Mouse (Mus musculus) retina, postnatal 7 days (tissue): ENCODE measurements around the gene Fam83g.

Source experiments
- DNase-seq: peaks from one replicate; pipeline ENCODE4 v3.0.0-alpha.2; 2012; ENCODE audit warnings: low read depth, low spot score

Fam83g gene

GRCm38 (mm10) chr11:61715130-61715529, 31.2 kb downstream of the Fam83g start:
- DNase-seq: no peak

DNA sequence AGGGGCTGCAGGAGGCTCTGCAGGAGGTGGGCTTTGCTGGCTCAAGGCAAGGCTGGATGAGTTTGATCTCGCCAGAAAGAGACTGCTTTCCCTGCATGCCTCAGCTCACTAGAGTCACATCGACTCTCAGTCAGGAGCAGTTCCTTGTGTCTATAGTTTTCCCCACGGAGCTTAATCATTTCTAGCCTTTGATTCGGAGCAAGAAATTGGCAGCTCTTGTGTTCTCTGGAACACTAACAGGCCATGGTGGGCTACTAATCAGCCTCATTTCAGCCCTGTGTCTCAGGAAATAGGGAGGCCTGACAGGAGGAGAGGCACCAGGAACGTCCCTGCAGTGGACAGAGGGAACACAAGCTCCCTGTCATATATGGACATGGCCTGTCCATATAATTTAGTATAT, 34.1 kb downstream of the Fam83g start:
- no peak for DNase-seq

DNA sequence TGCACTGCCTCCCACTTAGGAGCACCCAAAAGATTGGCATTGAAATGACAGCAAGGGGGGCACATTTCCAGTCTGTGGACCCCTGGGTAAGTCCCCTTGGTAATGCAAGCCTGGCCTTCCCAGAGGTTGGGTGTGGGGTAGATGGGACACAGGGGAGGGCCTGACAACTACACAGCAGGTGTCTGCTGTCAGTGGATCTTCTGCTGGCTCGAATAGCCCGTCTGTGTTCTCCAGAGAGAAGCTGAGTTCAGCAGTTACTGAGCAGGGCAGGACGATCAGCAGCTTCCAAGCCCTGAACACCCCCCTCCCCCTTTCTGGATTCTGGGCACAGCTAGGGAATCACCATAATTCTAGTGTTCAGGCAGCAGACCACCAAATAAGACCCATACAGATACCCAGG, 35.5 kb downstream of the Fam83g start:
- no peak for DNase-seq

DNA sequence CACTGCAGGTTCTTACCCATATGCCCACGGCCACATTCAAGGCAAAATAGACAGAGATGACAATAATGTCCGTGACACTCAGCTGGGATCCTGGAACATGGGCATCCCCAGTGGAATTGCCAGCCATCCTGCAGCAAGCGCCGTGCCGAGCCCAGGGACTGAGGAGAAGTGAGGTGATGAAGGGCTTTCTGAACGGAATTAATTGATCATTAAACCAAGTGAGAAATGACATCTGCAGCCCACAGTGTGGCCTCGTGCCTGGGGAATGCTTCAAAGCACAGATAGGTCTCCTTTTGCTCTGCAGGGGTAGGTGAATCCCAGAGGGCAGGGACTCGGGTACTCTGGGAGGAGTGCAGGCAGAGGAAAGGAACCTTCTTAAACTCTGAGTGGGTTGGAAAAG, 35.9 kb downstream of the Fam83g start:
- no peak for DNase-seq

DNA sequence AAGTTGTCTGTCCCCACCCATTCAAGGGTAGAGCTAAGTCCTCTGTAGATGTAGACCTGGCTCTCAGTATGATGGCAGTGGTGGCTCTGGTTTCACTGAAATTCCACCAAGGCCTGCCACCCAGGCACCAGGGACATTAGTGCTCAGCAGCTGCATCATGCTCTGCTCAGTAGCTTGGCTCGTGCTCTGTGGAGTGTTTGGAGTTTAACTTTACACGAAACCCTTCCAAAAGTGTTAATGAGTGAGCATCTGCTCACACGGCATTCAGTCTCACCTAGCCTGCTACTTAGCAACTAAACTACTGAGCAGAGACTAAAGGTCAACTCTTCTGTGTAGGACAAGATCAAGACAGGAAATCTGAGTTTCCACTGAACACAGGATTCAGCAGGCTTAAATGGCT, 36.7 kb downstream of the Fam83g start, which contains the start of gene Slc5a10:
Gene Slc5a10 (minus strand): TSS at position 191 of the 400 bp plus-strand sequence.
- no peak for DNase-seq

- DNase-seq: no peak
Observed at GRCm38 (mm10) chr11:61722077-61722476, 38.2 kb downstream of the Fam83g start.

GRCm38 (mm10) chr11:61728037-61728436, 44.1 kb downstream of the Fam83g start:
- DNase-seq: no peak

- DNase-seq: no peak
Observed at GRCm38 (mm10) chr11:61732672-61733071, 48.8 kb downstream of the Fam83g start.

GRCm38 (mm10) chr11:61737290-61737689, 53.4 kb downstream of the Fam83g start:
- no peak for DNase-seq

- no peak for DNase-seq
Observed at GRCm38 (mm10) chr11:61740500-61740899, 56.6 kb downstream of the Fam83g start.

DNA sequence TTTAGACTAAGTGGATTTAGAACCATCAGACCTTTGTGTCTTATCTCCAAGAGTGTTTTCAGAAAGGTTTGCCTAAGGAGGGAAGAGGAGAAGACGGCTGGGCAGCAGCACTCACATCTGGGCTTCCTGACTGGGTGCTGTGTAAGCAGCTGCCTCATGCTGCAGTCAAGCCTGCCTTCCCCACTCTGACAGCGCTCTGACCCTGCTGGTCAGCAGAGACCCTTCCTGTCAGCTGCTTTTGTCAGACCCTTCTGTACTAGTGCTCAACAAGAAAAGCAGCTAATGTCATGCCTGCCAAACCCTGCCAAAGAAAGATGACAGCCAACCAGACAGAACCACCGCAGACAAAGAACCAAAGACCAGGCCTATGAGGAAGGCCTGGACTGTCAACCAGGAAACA, 59.9 kb downstream of the Fam83g start:
- DNase-seq: no peak

GRCm38 (mm10) chr11:61744460-61744859, 60.6 kb downstream of the Fam83g start:
- DNase-seq: no peak

DNA sequence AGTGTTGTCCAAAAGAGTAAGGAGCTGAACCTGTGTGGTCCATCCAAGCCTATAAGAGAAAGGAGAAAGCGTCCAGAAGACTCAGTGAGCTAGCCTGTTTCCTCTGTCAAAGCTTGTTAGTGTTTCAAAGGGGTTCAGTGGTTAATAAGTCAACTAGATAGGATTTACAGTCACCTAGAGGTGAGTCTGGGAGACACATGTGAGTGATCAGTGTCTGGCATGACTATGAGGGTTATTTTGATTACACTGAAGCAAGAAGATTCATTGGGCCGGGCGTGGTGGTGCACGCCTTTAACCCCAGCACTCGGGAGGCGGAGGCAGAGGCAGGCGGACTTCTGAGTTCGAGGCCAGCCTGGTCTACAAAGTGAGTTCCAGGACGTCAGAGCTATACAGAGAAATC, 61.9 kb downstream of the Fam83g start:
- DNase-seq: no peak

- no peak for DNase-seq
Observed at GRCm38 (mm10) chr11:61747161-61747560, 63.3 kb downstream of the Fam83g start.

DNA sequence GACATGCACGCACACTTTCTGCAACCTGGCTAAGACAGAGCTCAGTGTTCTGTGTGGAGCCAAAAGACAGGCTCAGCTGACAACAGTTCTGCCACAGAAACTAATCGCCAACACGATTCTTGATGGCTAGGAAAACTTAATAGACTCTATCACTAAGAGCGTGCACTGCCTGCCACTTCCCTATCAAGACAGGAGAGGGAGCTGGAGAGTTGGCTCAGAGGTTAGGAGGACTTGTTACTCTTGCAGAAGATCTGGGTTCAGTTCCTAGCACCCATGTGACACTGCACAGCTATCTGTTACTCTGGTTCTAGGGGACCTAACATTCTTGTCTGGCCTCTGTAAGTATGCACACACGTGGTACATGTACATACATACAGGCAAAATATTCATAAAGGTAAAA, 67.7 kb downstream of the Fam83g start:
- DNase-seq: no peak

DNA sequence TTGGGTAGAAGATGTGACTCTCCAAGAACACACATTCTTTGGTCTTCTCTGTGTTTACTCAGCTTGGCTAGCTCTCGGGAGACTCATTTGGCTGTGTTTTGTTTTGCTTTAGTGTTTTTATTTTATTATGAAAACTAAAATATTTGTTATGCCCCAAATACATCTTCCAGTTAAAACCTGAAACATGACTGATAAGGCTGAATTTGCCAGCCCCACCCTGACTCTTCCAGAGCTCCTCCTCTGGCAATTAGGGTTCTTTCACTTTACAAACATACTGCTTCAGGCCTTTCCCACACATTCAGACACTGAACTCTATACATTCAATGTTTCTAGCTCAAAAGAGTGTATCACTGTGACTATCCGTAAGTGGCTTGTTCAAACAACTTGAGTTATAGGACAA, 73.3 kb downstream of the Fam83g start:
- no peak for DNase-seq
